Mouse (Mus musculus) embryonic facial prominence, embryonic 14.5 days (tissue): Measurements from ENCODE around the gene Uqcc3. TPM values are rescaled to one million over a fixed set of nuclear protein-coding genes. Genes with fewer than 3 reads are reported as not detected.

Source experiments
- ATAC-seq: fragments of 200-750 bp; cut with Nextera tagmentation; 2 replicates; pipeline ENCODE4 v1.8.0; 2017; ENCODE audit warnings: low read depth, moderate number of reproducible peaks, moderate TSS enrichment
- DNase-seq: peaks from one replicate; pipeline ENCODE4 v3.0.0-alpha.2; 2015; ENCODE audit warnings: low spot score
- H3K27ac ChIP-seq: fragments of 300-500 bp; sonication (generic); replicated peaks from 2 replicates; pipeline ENCODE4 v1.5.1; 2014; ENCODE audit warnings: low read depth, mild to moderate bottlenecking, low read length, moderate library complexity
- H3K27me3 ChIP-seq: fragments of 300-500 bp; sonication (generic); replicated peaks from 2 replicates; pipeline ENCODE4 v1.6.1; 2014; ENCODE audit warnings: low read length; ENCODE audit not compliant: control insufficient read depth, insufficient read depth
- H3K36me3 ChIP-seq: fragments of 300-500 bp; sonication (generic); 2 replicates; pipeline ENCODE4 v1.6.1; 2014; ENCODE audit warnings: low read length, mixed read lengths; ENCODE audit not compliant: control insufficient read depth, insufficient read depth
- H3K4me1 ChIP-seq: fragments of 300-500 bp; sonication (generic); 2 replicates; pipeline ENCODE4 v1.6.1; 2014; ENCODE audit warnings: antibody characterized with exemption, low read length; ENCODE audit not compliant: control insufficient read depth, insufficient read depth
- H3K4me2 ChIP-seq: fragments of 300-500 bp; sonication (generic); 2 replicates; pipeline ENCODE4 v1.6.1; 2014; ENCODE audit warnings: low read depth, mild to moderate bottlenecking, low read length, moderate library complexity, mixed read lengths
- H3K4me3 ChIP-seq: fragments of 300-500 bp; sonication (generic); 2 replicates; pipeline ENCODE4 v1.5.1; 2014; ENCODE audit warnings: low read depth, mild to moderate bottlenecking, low read length
- H3K9ac ChIP-seq: fragments of 300-500 bp; sonication (generic); 2 replicates; pipeline ENCODE4 v1.6.1; 2014; ENCODE audit warnings: low read depth, mild to moderate bottlenecking, low read length, moderate library complexity, mixed read lengths
- H3K9me3 ChIP-seq: fragments of 300-500 bp; sonication (generic); 2 replicates; pipeline ENCODE4 v1.6.1; 2016; ENCODE audit warnings: low read length; ENCODE audit not compliant: control insufficient read depth
- WGBS: fragments of 180-500 bp; shearing (Covaris S2); extraction: QIAGEN DNeasy Blood & Tissue Kit; methylation state at CpG from one replicate; pipeline ENCODE4 v1.1.7; 2014; 5-methylcytosine and 5-hydroxymethylcytosine counted together
- polyA plus RNA-seq: library from polyadenylated mRNA; unstranded; fragments of >200 nt; fragmentation: Nextera tagmentation; extraction: Ambion mirVana; gene quantifications from 2 replicates; pipeline ENCODE4 v1.2.1, GENCODE M21; 2014

Gene Uqcc3
- polyA plus RNA-seq, 1 experiment from 2014 or later: 53.8 TPM

GRCm38 (mm10) chr19:8920836-8921291 lies 40.1 kb upstream of the Uqcc3 start:
- Histone ChIP-seq H3K27ac (peak overlapping the region; percentile 85), H3K4me2 (peak overlapping the region; percentile 79), H3K9ac (peak overlapping the region; percentile 81), H3K4me3 (peak overlapping the region; percentile 84), H3K4me1 (0 out of 2 replicates have a peak, but pooled peaks cover 6% of the 10 kb centered on the region), H3K9me3 (no peaks in the 10 kb centered on the region), H3K36me3 (peaks cover 37% of the 10 kb centered on the region), H3K27me3 (no peaks in the 10 kb centered on the region)
- ATAC-seq: no peak
- DNase-seq: peak; percentile 80
- WGBS: 1% methylated on average over 6 of the region's 6 CpGs

DNA sequence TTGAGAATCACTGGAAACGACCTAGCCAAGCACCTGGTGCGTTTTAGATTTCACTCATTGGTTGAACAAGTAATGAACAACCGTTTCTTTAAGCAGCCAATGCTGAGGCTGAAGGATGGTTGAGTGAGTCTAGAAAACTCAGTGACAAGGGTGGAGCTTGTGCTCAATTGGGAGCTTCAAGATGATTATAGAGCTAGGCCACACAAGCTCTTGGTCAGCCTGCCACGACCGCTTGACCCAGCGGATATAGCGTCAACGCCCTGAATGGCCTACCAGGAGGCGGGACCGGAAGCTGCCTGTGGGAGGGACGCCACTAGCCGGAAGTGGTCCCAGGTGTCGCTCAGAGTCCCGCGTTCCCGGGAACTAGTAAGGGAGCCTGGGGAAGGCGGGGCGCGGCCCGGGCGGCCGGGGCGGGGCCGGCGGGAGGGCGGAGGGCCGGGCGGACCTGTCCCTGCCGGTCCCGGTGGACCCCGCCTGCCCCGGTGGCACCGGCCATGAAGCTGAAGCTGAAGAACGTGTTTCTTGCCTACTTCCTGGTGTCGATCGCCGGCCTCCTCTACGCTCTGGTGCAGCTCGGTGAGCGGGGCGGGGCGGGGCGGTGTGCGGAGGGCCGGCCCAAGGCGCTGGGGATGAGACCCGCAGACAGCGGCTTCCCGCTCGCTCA lies 39.5 kb upstream of the Uqcc3 start, which contains the start of gene B3gat3:
B3gat3 (plus strand) TSS at position 302 of the 664 bp plus-strand sequence.
- peak within 1 kb of the TSS; percentile 85 for H3K27ac ChIP-seq
- H3K4me1 ChIP-seq: 0 out of 2 replicates have a peak, but pooled peaks cover 6% of the 10 kb centered on the region
- H3K4me2 ChIP-seq: peak within 1 kb of the TSS; percentile 79
- H3K36me3 ChIP-seq: peaks cover 37% of the 10 kb centered on the region
- no peaks in the 10 kb centered on the region for H3K9me3 ChIP-seq
- ATAC-seq (peak; percentile 95), DNase-seq (peak; percentile 96)
- no peaks in the 10 kb centered on the region for H3K27me3 ChIP-seq
- peak within 1 kb of the TSS; percentile 84 for H3K4me3 ChIP-seq
- H3K9ac ChIP-seq: peak within 1 kb of the TSS; percentile 81
- 5% methylated on average over 14 of the region's 50 CpGs for WGBS

- ATAC-seq: no peak
- Histone ChIP-seq H3K4me1 (0 out of 2 replicates have a peak, but pooled peaks cover 6% of the 10 kb centered on the region), H3K9ac (peak overlapping the region; percentile 81; the same call in 1 of the 2 replicates), H3K27ac (peak overlapping the region; percentile 85), H3K9me3 (no peaks in the 10 kb centered on the region), H3K36me3 (peaks cover 42% of the 10 kb centered on the region), H3K4me3 (peak overlapping the region; percentile 84), H3K27me3 (no peaks in the 10 kb centered on the region), H3K4me2 (peak overlapping the region; percentile 79)
- DNase-seq: no peak
- WGBS: 72% methylated on average over 6 of the region's 6 CpGs
Measured at GRCm38 (mm10) chr19:8919684-8920072, 39.0 kb upstream of the Uqcc3 start.

DNA sequence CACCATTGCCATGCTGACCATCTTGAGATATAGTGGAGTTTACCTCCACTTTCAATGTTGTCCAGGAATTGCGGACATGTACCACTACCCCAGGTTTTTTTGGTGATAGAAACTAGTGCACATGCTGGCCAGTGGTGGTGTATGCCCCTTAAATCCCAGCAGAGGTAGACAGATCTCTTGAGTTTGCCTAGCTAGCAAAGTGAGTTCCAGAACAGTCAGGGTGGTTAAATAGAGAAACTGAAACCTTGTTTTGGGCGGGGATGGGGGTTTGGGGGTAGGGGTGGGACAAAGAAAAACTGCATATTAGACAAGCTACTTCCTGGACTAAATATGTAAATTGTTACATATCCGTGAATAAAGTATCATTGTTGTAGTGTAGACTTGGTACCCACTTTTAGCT lies 38.3 kb upstream of the Uqcc3 start:
- no peak overlapping the region for H3K27ac ChIP-seq
- 92% methylated on average over 3 of the region's 3 CpGs for WGBS
- DNase-seq (no peak), ATAC-seq (no peak)
- no peaks in the 10 kb centered on the region for H3K9me3 ChIP-seq
- 0 out of 2 replicates have a peak, but pooled peaks cover 6% of the 10 kb centered on the region for H3K4me1 ChIP-seq
- H3K4me3 ChIP-seq: no peak overlapping the region
- no peak overlapping the region for H3K4me2 ChIP-seq
- no peaks in the 10 kb centered on the region for H3K27me3 ChIP-seq
- peaks cover 48% of the 10 kb centered on the region for H3K36me3 ChIP-seq
- no peak overlapping the region for H3K9ac ChIP-seq

GRCm38 (mm10) chr19:8914212-8914611 lies 33.5 kb upstream of the Uqcc3 start:
- Histone ChIP-seq H3K4me3 (no peak overlapping the region), H3K9ac (no peak overlapping the region), H3K4me1 (no peaks in the 10 kb centered on the region), H3K9me3 (no peaks in the 10 kb centered on the region), H3K4me2 (no peak overlapping the region), H3K27ac (no peak overlapping the region), H3K27me3 (no peaks in the 10 kb centered on the region), H3K36me3 (peaks cover 85% of the 10 kb centered on the region)
- 97% methylated on average over 3 of the region's 3 CpGs for WGBS
- DNase-seq (no peak), ATAC-seq (no peak)

DNA sequence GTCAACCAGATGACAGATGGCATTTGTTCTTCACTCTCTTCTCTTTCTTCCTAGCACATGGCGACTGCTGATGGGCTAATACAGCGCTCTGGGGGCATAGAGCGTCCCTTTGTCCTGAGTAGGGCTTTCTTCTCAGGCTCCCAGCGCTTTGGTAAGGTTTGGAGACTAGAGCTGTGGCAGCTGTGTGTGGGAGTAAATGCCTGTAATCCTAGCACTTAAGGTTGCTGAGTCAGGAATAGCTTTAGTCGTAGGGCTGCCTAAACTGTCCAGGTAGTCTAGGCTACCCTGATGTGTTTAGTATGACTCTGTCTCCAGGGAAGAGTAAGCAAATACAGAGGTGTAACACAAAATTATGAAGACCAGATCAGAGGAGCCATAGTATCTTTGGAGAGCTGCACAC lies 31.1 kb upstream of the Uqcc3 start:
- peaks cover 100% of the 10 kb centered on the region for H3K36me3 ChIP-seq
- 91% methylated on average over 5 of the region's 5 CpGs for WGBS

DNA sequence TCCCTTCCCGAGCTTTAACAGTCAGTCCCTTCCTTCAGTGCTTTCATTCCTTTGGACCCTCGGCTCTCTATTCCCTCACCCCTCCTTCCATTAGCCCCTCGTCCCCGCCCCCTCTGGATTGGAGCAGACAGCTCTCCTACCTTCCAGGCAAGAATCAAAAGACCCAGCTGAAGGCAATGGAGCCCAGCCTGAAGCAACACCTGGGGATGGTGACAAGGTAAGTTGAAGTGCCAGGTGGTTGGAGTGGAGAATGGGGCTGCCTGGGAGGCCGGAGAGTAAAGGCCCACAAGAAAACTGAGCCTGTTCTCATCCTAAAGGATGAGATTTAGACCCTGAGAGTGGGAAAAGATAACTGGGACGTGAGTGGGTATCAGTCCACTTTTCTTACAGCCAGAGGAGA lies 27.8 kb upstream of the Uqcc3 start:
- Histone ChIP-seq H3K4me3 (no peak overlapping the region), H3K36me3 (peaks cover 97% of the 10 kb centered on the region), H3K4me1 (no peaks in the 10 kb centered on the region), H3K9me3 (no peaks in the 10 kb centered on the region), H3K27ac (no peak overlapping the region), H3K4me2 (no peak overlapping the region), H3K9ac (no peak overlapping the region), H3K27me3 (no peaks in the 10 kb centered on the region)
- WGBS: 94% methylated on average over 6 of the region's 6 CpGs
- DNase-seq (no peak), ATAC-seq (no peak)

More for the DNA sequence above, 31.1 kb upstream of the Uqcc3 start:
- Histone ChIP-seq H3K4me2 (no peak overlapping the region), H3K4me1 (no peaks in the 10 kb centered on the region), H3K4me3 (no peak overlapping the region), H3K9me3 (no peaks in the 10 kb centered on the region), H3K9ac (no peak overlapping the region), H3K27me3 (no peaks in the 10 kb centered on the region), H3K27ac (no peak overlapping the region)
- ATAC-seq (no peak), DNase-seq (no peak)

GRCm38 (mm10) chr19:8903412-8903811 lies 22.7 kb upstream of the Uqcc3 start:
- ATAC-seq (no peak), DNase-seq (no peak)
- H3K9ac ChIP-seq: no peak overlapping the region
- no peak overlapping the region for H3K4me2 ChIP-seq
- H3K4me3 ChIP-seq: no peak overlapping the region
- peaks cover 64% of the 10 kb centered on the region for H3K36me3 ChIP-seq
- H3K27ac ChIP-seq: no peak overlapping the region
- H3K27me3 ChIP-seq: no peaks in the 10 kb centered on the region
- H3K9me3 ChIP-seq: no peaks in the 10 kb centered on the region
- H3K4me1 ChIP-seq: peaks cover 10% of the 10 kb centered on the region
- whole genome bisulfite sequencing: 93% methylated on average over 5 of the region's 5 CpGs

- DNase-seq (peak; percentile 4), ATAC-seq (no peak)
- H3K27me3 ChIP-seq: no peaks in the 10 kb centered on the region
- H3K36me3 ChIP-seq: peaks cover 40% of the 10 kb centered on the region
- H3K9me3 ChIP-seq: no peaks in the 10 kb centered on the region
- H3K4me2 ChIP-seq: peak overlapping the region; percentile 90
- whole genome bisulfite sequencing: 51% methylated on average over 3 of the region's 3 CpGs
- H3K4me3 ChIP-seq: peak overlapping the region; percentile 98
- H3K4me1 ChIP-seq: peaks cover 16% of the 10 kb centered on the region
- H3K9ac ChIP-seq: peak overlapping the region; percentile 97
- no peak overlapping the region for H3K27ac ChIP-seq
Measured at GRCm38 (mm10) chr19:8899079-8899478, 18.4 kb upstream of the Uqcc3 start.
